Mouse (Mus musculus): ENCODE measurements around the gene Resp18. TPM values are rescaled to one million over a fixed set of nuclear protein-coding genes. Genes with fewer than 3 reads are reported as not detected.

Resp18 gene
- polyA plus RNA-seq (2015; fragmentation: Nextera tagmentation; extraction: Ambion mirVana) = 241 and 302 TPM in 2 replicates

DNA sequence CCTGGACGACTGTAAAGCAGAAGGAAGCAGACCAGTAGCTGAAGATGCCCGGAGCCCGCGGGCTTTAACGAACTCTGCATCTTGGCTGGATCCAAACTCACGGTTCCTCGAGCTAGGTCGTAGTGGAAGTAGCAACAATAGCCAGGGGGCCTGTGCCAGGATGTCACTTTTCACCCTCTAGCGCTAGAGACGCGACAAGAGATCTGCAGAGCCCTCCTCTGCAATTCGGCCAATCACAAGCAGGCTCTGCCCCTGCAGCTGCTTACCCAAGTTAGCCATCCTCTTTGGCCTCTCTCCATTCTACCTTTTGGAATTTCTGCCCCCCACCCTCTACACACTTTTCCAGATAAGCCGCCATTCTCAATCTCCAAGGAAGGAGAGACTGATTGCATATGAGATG lies at the start of gene Resp18:
Gene Resp18, minus strand, starts transcription at position 188 of the 400 bp plus-strand sequence.
- WGBS = 7% methylated on average over 13 of the region's 13 CpGs
- ATAC-seq (ENCODE audit: low FRiP score) = peak; percentile 81
- H3K9ac ChIP-seq (replicated peaks) = peak within 1 kb of the TSS; percentile 55
- H3K9me3 ChIP-seq (replicated peaks) = no peaks in the 10 kb centered on the region
- H3K27me3 ChIP-seq (replicated peaks) = peaks cover 15% of the 10 kb centered on the region
- H3K4me2 ChIP-seq = peak within 1 kb of the TSS; percentile 61
- 0 out of 2 replicates have a peak, but pooled peaks cover 2% of the 10 kb centered on the region for H3K36me3 ChIP-seq
- H3K27ac ChIP-seq (replicated peaks) = peak within 1 kb of the TSS; percentile 73
- H3K4me3 ChIP-seq (replicated peaks) = peak within 1 kb of the TSS; percentile 47
- peaks cover 5% of the 10 kb centered on the region; the same call in 1 of the 2 replicates for H3K4me1 ChIP-seq

DNA sequence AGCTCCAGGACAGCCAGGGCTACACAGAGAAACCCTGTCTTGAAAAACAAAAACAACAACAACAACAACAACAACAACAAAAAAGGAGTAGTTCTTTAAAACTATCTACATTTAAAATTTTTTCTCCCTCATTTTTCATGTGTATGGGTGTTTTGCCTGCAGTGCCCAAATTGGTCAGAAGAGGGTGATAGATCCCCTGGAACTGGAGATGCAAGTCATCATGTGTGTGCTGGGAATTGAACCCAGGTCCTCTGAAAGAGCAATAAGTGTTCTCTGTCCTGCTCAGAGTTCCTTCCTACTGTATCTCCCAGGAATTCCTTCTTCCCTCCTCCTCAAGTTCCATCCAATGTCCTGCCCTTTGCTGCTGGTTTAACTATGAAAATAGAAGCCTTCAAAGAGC lies 49.2 kb upstream of the Resp18 start:
- ATAC-seq (ENCODE audit: low FRiP score) = no peak
- Histone ChIP-seq H3K9ac (replicated peaks) (no peak overlapping the region), H3K36me3 (no peaks in the 10 kb centered on the region)

DNA sequence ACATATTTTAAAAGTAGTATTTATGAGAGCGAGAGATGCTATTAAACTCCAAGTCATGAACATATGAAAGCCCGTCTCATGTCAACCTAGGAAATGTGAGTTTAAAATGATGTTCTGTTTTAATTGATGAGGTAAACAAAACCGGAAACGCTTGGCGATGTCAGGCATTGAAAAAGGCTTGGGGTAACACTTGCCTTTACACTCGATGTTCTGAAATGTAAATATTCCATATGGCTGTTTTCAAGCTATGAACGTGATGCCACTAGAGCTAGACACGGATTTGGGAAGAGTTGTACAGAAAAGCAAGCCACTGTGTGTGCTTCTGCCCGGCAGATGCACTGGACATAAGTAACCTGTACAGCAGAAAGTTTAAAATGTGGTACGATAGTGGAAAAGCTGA lies 41.0 kb upstream of the Resp18 start:
- no peak for ATAC-seq (ENCODE audit: low FRiP score)
- Histone ChIP-seq H3K4me2 (no peak overlapping the region), H3K27ac (replicated peaks) (no peak overlapping the region), H3K36me3 (peaks cover 12% of the 10 kb centered on the region), H3K9ac (replicated peaks) (no peak overlapping the region), H3K4me1 (peaks cover 15% of the 10 kb centered on the region), H3K9me3 (replicated peaks) (no peaks in the 10 kb centered on the region), H3K27me3 (replicated peaks) (no peaks in the 10 kb centered on the region), H3K4me3 (replicated peaks) (no peak overlapping the region)
- 93% methylated on average over 10 of the region's 10 CpGs for WGBS

More for the DNA sequence above, 49.2 kb upstream of the Resp18 start:
- Histone ChIP-seq H3K4me2 (no peak overlapping the region), H3K27me3 (replicated peaks) (no peaks in the 10 kb centered on the region), H3K4me1 (no peaks in the 10 kb centered on the region), H3K4me3 (replicated peaks) (no peak overlapping the region), H3K27ac (replicated peaks) (no peak overlapping the region), H3K9me3 (replicated peaks) (no peaks in the 10 kb centered on the region)

DNA sequence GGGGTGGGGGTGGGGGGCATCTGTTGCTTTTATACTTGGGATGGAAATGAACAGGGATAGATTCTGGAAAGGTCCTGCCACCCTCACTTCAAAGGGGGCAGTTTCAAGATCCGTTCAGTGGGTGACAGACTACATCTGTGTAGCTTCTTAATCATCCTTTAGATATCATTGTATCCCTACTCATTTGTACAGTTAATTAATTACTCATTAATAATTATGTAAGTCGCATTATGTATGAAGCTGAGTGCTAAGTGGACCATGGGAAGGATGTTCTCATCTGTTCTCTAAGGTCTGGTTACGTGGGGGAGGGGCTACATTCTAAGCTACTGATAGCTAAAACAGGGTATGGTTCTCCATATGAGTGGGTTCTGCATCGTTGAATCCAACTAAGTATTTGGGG lies 40.5 kb upstream of the Resp18 start:
- H3K9me3 ChIP-seq (replicated peaks) = no peaks in the 10 kb centered on the region
- no peak overlapping the region for H3K9ac ChIP-seq (replicated peaks)
- H3K36me3 ChIP-seq = peaks cover 17% of the 10 kb centered on the region
- H3K4me2 ChIP-seq = no peak overlapping the region
- WGBS = 86% methylated on average over 4 of the region's 4 CpGs
- H3K27me3 ChIP-seq (replicated peaks) = no peaks in the 10 kb centered on the region
- H3K4me3 ChIP-seq (replicated peaks) = no peak overlapping the region
- H3K27ac ChIP-seq (replicated peaks) = no peak overlapping the region
- peaks cover 15% of the 10 kb centered on the region for H3K4me1 ChIP-seq
- no peak for ATAC-seq (ENCODE audit: low FRiP score)

DNA sequence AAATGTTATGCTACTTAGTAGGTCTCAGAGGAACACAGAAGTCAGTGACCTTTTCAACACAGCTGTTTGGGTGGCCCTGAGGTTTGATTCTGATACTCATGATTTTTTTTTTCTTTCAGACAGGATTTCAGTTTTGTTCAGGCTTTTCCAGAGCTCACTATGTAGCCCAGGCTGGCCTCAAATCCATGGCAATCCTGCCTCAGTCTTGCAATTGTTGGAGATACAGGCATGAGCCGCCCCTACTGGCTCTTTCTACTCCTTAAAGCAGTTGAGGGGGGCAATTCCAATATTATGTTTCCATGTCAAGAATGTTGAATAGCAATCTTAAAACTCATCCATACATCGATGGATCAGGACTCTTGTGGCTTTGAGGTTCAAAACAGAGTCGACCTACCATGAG lies 40.1 kb upstream of the Resp18 start:
- 74% methylated on average over 3 of the region's 3 CpGs for WGBS
- Histone ChIP-seq H3K4me3 (replicated peaks) (peak overlapping the region; percentile 79), H3K9me3 (replicated peaks) (no peaks in the 10 kb centered on the region), H3K36me3 (peaks cover 21% of the 10 kb centered on the region), H3K4me2 (peak overlapping the region; percentile 43), H3K27ac (replicated peaks) (peak overlapping the region; percentile 72), H3K9ac (replicated peaks) (0 out of 2 replicates have a peak overlapping the region, but pooled peaks have one; percentile 17), H3K27me3 (replicated peaks) (no peaks in the 10 kb centered on the region), H3K4me1 (peaks cover 15% of the 10 kb centered on the region)
- no peak for ATAC-seq (ENCODE audit: low FRiP score)

DNA sequence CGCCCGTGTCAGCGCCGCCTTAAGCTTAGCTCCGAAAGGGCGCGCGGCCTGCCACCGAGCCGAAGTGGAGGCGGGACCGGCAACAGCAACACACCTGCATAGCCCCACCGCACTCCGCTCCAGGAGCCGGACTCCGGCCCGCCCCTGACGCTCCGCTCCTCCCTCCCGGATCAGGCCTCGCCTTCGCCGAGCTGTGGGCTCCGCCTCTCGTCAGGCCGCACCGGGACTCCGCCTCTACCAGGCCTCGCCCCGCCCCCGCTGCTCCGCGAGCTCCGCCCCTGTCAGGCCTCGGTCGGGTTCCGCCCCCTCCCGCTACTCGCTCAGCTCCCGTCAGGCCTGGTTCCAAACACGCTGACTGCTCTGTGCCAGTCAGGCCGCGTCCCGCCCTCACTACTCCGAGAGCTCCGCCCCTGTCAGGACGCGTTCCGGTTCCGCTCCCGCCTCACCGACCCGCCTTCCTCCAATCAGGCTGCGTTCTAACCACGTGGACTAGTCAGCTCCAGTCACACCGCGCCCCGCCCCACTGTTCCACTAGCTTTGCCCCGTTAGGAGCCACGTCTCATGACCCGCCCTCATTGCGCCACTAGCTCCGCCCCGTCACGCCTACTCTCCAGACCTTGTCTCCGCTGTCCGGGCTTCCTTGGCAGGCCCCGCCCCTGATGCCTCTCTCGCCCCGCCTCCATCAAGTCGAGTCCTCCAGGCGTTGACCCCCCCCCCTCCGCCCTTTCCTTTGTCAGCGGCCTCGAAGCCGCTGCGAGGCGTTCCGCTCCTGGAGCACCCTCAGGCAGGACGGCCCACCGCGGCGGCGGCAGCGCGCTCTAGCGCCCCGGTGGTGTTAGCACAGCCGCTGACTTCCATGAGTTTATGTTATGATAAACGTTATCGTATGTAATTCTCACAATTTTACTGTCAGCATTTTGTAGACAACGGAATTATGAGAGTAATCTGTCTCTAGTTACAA lies 39.3 kb upstream of the Resp18 start, which contains the start of gene Dnpep:
Gene Dnpep, minus strand, starts transcription at position 750 of the 961 bp plus-strand sequence.
- Histone ChIP-seq H3K36me3 (peaks cover 29% of the 10 kb centered on the region), H3K27me3 (replicated peaks) (no peaks in the 10 kb centered on the region), H3K9ac (replicated peaks) (peak within 1 kb of the TSS; percentile 78), H3K9me3 (replicated peaks) (no peaks in the 10 kb centered on the region), H3K4me2 (peak within 1 kb of the TSS; percentile 67), H3K4me1 (peaks cover 15% of the 10 kb centered on the region), H3K27ac (replicated peaks) (peak within 1 kb of the TSS; percentile 95), H3K4me3 (replicated peaks) (peak within 1 kb of the TSS; percentile 79)
- peak; percentile 97 for ATAC-seq (ENCODE audit: low FRiP score)
- under 1% methylated on average over 81 of the region's 92 CpGs for WGBS

DNA sequence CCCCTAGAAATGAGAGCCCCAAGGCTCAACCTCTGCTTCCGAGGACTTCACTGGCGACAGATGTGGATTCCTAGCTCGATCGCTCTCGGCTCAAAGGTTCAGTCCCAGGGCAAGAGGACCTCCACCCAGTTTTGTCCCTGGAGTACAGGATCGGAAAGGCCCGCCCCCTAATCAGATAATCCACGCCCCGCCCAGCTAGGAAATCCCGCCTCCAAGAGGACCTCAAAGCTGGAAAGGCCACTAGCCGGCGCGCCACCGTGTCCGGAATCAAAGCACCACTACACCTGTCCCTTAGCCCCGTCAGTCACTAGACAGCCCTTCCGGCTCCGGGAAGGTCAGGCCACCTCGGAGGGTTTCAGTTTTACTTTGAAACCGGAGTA lies 38.6 kb upstream of the Resp18 start:
- H3K36me3 ChIP-seq = peaks cover 36% of the 10 kb centered on the region

DNA sequence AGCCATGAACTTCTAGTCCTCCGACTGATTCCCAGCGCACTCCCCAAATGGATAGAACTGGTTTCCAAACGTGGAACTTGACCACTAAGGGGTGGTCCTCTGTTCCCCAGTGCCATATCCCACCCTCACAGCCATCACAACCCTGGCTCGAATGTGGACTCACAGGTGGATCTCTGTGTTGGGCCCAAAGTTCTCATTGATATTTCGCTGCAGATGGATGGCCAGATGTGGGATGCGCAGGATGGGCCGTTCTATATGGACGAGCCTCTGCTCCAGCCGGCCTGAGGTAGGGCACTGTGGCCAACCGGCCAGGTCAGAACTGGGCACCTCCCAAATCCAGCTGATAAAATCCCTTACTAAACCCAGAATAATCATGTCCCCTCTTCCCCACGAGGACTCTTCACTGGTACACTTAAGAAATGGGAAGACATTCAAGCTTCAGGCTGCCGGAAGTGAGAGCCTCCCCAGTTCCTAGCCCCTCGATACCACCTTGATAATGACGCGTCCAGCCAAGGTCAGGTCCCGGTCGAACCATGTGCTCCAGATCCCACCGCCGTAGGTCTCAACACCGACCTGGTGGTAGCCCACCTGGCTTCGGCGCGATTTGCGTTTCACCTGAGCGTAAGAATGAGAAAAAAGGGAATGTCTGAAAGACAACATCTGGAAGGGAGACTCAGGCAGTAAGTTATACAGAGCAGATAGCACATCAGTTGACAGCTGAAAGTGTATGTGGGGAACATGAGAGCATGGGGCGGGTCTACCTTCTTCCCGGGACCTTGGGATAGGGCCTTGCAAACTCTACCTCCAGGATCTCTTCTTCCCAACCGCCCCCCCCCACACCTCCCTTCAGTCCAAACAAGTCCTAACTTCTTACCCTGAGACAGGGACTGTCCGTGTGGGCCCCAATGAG lies 37.5 kb upstream of the Resp18 start:
- H3K4me3 ChIP-seq (replicated peaks) = peak overlapping the region; percentile 79
- no peaks in the 10 kb centered on the region for H3K9me3 ChIP-seq (replicated peaks)
- 88% methylated on average over 29 of the region's 29 CpGs for WGBS
- H3K27ac ChIP-seq (replicated peaks) = no peak overlapping the region
- H3K9ac ChIP-seq (replicated peaks) = peak overlapping the region; percentile 78
- H3K4me1 ChIP-seq = peaks cover 15% of the 10 kb centered on the region
- H3K36me3 ChIP-seq = peaks cover 46% of the 10 kb centered on the region
- ATAC-seq (ENCODE audit: low FRiP score) = no peak
- H3K27me3 ChIP-seq (replicated peaks) = no peaks in the 10 kb centered on the region
- peak overlapping the region; percentile 67 for H3K4me2 ChIP-seq

More for the DNA sequence above, 38.6 kb upstream of the Resp18 start:
- ATAC-seq (ENCODE audit: low FRiP score) = peak; percentile 54
- WGBS = under 1% methylated on average over 20 of the region's 20 CpGs
- H3K9me3 ChIP-seq (replicated peaks) = no peaks in the 10 kb centered on the region
- H3K4me2 ChIP-seq = peak overlapping the region; percentile 67
- peak overlapping the region; percentile 95 for H3K27ac ChIP-seq (replicated peaks)
- peak overlapping the region; percentile 78 for H3K9ac ChIP-seq (replicated peaks)
- no peaks in the 10 kb centered on the region for H3K27me3 ChIP-seq (replicated peaks)
- H3K4me1 ChIP-seq = peaks cover 15% of the 10 kb centered on the region
- H3K4me3 ChIP-seq (replicated peaks) = peak overlapping the region; percentile 79

DNA sequence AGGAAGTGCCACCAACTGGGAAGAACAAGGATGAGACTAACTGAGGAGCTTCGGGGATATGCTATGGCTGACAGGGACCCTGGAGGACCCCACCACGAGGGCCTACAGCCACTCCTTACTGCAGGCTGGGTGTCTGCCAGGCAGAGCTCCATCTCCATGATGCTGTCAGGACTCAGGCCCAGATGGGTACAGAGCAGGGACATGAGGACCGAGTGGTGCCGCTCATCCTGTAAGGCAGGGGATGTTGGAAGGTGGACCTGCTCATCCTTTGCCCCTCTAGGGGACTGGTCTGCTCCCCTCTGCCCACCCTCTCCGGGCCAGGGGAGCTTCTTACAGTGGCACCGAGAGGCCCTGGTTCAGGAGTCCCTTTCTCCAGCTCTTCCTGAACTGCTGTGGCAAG lies 36.8 kb upstream of the Resp18 start:
- peaks cover 15% of the 10 kb centered on the region for H3K4me1 ChIP-seq
- H3K36me3 ChIP-seq = peaks cover 53% of the 10 kb centered on the region
- no peaks in the 10 kb centered on the region for H3K27me3 ChIP-seq (replicated peaks)
- WGBS = 91% methylated on average over 6 of the region's 6 CpGs
- no peak for ATAC-seq (ENCODE audit: low FRiP score)
- no peak overlapping the region; the same call in 1 of the 2 replicates for H3K9ac ChIP-seq (replicated peaks)
- H3K27ac ChIP-seq (replicated peaks) = no peak overlapping the region
- no peaks in the 10 kb centered on the region for H3K9me3 ChIP-seq (replicated peaks)
- no peak overlapping the region for H3K4me3 ChIP-seq (replicated peaks)
- H3K4me2 ChIP-seq = no peak overlapping the region

DNA sequence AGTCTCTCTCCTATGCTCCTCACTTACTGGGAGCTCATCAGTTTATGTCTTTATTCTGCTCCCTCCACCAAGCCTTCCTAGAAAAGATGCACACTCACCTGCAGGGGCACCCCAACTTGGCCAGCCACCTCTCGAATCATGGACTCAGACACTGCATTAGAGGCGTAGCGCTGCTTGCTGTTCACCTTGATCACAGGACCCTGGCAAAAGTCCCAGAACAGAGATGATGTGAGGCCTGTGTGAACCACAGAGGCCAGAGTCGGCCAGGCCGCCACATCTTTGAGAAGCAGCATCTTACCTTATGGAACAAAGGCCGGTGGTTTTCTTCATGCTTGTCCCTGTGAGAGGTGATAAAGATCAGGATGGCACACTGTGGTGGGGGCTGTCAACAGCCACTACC lies 33.5 kb upstream of the Resp18 start:
- Histone ChIP-seq H3K4me2 (no peak overlapping the region), H3K27me3 (replicated peaks) (no peaks in the 10 kb centered on the region), H3K4me1 (peaks cover 11% of the 10 kb centered on the region), H3K4me3 (replicated peaks) (no peak overlapping the region), H3K9ac (replicated peaks) (no peak overlapping the region), H3K9me3 (replicated peaks) (no peaks in the 10 kb centered on the region), H3K27ac (replicated peaks) (no peak overlapping the region), H3K36me3 (peaks cover 80% of the 10 kb centered on the region)
- ATAC-seq (ENCODE audit: low FRiP score) = no peak
- 93% methylated on average over 6 of the region's 6 CpGs for WGBS

DNA sequence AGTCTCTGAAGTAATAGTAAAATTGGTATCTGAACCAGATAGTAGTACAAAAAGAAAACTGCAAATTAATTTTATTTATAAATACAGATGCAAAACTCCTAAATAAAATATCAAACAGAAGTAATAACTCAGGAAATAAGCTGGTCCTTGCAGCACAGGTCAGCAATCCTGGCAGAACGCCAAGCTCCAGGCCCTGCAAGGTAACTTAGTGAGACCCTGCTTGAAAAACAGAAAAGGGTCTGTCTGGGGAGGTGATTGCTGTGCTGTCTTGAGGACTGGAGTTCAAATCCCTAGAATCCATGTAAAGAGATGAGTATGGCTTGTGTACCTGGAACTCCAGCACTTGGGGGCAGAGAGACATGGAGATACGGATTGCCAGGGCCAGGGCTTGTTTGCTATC lies 26.4 kb upstream of the Resp18 start:
- no peak overlapping the region for H3K4me2 ChIP-seq
- H3K36me3 ChIP-seq = peaks cover 25% of the 10 kb centered on the region
- no peak overlapping the region for H3K27ac ChIP-seq (replicated peaks)
- 87% methylated on average over 2 of the region's 2 CpGs for WGBS
- no peaks in the 10 kb centered on the region for H3K9me3 ChIP-seq (replicated peaks)
- no peaks in the 10 kb centered on the region for H3K4me1 ChIP-seq
- H3K4me3 ChIP-seq (replicated peaks) = no peak overlapping the region
- H3K9ac ChIP-seq (replicated peaks) = no peak overlapping the region
- no peaks in the 10 kb centered on the region for H3K27me3 ChIP-seq (replicated peaks)
- ATAC-seq (ENCODE audit: low FRiP score) = no peak

All from neural tube, embryonic 15.5 days (tissue).